Mouse (Mus musculus) spleen, postnatal 36 days (tissue): ENCODE results near the gene Pabpn1l.
"Not testable (repeated sequence)": the region's sequence is repeated elsewhere in the genome, so short reads cannot be mapped to it uniquely, and the experiment has no call there.

Experiments used
- DNase-seq, 2 experiments: peaks; one replicate each; pipeline ENCODE4 v3.0.0; 2022; ENCODE audit warnings: low spot score in 2 of 2, mixed read lengths in 1 of 2

The Pabpn1l gene

DNA sequence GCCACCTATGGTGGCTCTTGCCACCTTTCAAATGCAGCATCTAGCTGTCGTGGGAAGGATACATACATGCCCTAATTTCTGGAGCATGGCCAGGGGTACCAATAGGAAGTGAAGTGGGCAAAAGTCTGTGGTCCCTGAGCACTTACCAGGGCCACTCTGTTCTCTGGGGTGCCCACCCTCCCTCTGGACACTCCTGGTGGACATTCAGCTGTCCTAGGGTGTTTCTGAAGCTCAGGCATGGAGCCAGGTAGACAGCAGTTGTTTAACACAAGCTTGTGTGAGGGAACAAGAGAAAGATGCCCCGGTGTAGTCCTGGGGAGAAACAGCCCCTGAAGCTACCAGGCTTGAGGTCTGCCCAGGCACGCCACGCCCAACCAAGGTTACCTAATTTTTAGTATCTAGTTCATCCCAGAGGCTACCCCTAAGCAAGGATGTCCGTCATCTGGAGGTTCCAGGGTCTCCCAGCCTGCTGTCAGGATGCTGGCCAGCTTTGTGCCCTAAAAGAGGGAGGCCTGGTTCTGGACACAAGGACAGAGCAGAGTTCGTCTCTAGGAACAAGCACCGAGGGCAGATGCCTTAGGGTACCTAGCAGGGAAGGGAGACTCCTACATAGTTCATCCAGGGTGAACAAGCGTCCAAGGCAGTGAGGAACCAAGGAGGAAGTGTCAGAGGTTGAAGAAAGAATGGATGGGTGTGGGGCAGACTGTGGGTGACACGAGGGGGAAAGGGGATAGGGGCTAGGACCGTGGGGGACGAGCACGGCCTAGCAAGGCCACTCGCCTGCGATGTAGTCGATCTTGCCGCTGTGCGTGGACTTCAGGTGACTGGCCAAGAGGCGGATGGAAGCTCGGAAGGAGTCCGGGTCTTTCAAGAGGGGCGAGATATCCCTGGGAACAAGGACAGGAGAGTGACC lies 46.5 kb downstream of the Pabpn1l start:
- DNase-seq, result no peak

DNA sequence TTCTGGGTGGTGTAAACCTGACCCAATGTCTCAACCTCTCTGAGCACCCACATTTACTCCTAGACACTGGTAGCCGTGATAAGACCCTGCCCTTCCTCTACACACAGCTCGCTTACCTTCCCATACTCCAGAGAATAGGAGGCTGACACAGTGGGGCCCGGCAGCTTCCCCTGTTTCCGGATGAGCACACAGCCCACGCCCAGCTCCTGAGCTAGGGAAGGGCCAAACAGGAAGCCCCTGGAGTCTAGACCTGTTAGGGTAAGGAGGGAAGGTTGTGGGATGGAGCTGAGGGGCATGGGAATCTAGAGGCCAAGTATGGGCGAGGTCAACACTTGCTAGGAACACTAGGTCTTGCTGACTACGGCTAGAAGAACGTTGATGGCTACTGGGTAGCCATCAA lies 47.3 kb downstream of the Pabpn1l start:
- no peak for DNase-seq

DNA sequence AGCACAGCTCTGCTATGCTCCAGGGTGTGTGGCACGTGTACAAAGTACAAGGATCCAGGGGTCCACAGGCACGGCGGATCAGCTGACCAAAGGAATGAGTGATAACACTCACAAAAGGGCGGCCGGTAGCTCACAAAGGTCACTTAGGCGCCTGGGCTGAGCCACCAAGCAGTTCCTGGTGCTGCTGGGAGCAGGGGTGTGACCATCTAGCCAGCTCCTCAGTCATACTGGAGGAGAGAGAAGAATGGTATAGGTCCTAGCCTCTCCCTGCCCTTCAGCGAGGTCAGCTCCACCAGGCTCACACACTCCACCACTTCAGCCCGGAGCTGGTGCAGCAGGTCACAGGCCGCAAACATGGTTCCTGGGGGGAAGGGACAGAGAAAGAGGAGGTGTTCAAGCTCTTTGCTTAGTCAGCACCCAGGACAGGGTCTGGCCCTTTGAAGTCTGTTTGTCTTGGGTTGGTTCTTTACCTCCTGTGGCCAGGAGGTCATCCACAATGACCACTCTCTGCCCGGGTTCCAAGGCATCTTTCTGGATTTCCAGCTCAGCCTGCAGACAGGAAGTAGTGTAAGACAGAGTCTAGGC lies 47.8 kb downstream of the Pabpn1l start:
- DNase-seq, result no peak

DNA sequence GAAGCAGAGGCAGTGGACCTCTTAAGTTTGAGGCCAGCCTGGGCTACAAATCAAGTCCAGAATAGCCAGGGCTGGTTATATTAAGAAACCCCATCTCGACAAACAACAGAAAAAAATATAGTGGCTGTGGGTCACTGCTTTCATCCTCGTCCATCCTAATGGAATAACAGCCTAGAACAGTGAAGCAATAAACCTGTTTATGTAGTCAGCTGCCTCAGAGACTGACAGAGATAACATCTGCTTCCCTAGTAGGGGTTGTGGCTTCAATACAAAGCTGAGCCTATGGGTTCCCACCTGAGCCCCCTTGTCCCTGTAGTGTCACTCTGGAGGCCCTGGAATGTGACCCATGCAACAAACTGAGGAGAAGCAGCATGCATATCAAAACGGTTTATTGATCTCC lies 48.3 kb downstream of the Pabpn1l start:
- DNase-seq, result no peak

DNA sequence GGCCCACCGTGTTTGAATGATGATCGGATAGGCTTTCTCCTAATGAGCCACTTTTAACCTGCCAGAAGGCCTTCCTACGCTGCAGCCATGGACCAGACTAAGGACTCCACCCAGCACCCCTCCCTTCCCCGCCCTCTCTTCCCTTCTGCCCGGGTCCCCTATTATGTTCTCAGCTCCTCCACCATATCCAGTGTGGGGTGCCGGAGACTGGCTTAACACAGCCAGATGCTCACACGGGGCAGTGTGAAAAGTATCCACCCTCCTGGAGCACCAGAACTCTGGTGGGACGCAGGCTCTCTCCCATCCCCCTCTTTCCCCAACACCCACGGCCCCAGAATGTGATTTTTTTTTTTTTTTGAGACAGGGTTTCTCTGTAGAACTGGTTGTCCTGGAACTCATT lies 49.0 kb downstream of the Pabpn1l start:
- DNase-seq, result no peak

DNA sequence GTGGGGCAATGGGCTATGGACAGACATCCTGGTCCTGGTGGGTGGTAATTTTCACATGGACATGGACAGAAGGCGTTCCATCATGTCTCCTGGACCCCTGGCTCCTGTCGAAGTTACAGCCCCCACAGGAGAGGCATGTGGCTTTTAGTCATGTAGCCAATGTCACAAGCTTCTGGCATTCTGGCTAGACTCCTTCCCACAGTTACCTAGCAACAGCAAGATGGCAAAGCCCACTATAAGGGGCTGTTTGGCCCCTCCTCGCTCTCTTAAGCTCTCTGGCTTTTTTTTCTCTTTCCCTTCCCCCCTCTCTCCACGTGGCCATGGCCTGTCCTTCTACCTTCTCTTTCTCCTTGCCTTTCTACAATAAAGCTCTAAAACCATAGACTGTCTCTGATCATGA lies 49.4 kb downstream of the Pabpn1l start:
- DNase-seq, result not testable (repeated sequence)

DNA sequence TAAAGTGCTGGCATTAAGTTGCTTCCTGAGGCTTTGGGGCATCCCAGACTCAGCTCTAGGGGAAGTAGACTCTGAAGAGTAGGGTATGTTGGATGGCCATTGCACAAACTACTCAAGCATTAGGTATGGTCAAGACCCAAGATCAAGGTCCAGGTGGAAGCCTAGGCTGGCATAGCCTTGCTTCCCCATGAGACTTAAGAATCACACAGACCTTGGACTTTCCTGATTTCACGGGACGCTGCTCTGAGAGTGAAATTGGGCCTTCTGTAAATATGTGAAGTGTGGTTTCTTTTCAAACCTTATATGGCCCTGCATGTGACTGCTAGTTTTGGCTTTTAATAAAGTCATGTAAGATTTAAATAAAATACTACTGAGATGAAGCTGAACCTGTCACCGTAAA lies 49.8 kb downstream of the Pabpn1l start:
- no peak for DNase-seq

DNA sequence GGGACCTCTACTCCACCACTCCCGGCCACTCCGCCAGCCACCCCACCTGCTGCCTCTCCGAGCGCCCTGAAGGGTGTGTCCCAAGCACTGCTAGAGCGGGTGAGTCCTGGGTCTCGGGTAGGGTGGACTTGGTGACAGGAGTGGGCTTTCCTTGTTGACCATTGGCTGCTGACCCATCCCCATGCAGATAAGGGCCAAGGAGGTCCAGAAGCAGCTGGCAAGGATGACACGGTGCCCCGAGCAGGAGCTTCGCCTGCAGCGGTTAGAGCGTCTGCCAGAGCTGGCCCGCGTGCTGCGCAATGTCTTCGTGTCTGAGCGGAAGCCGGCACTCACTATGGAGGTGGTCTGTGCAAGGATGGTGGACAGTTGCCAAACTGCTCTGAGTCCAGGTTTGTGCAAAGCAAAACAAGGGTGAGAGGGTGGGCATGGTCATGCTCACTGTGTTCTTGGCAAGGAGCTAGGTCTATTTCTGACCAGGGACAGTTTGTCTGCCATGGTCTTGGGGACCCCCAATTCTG lies 50.7 kb downstream of the Pabpn1l start:
- DNase-seq, result no peak

DNA sequence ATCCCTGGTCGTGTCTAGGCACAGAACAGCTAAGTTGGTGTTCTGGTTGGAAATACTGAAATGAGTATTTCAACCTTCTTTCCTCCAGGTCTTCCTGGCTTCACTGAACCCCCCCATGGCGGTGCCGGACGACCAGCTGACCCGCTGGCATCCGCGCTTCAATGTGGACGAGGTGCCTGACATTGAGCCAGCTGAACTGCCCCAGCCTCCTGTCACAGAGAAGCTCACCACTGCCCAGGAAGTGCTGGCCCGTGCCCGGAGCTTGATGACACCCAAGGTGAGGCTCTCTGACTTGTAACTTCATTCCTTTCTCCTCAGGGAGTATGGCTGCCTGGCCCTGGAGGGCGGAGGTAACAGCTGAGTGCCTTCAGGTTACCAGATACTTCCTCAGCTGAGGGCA lies 51.4 kb downstream of the Pabpn1l start:
- DNase-seq, result no peak

DNA sequence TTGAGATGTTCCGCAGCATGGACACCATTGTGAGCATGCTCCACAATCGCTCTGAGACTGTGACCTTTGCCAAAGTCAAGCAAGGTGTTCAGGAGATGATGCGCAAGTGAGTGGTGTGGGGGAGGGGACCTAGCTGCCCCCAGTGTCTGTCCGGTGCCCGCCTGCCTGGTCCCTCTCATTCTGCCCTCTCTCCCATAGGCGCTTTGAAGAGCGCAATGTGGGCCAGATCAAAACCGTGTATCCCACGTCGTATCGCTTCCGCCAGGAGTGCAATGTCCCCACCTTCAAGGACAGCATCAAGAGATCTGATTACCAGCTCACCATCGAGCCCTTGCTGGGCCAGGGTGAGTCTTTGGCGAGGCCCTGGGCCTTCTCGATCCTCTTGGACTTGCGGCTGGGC lies 52.5 kb downstream of the Pabpn1l start:
- DNase-seq, result no peak
